Mouse (Mus musculus): ENCODE data around the gene Rbbp4. TPM values are rescaled to one million over a fixed set of nuclear protein-coding genes. Genes with fewer than 3 reads are reported as not detected.

Rbbp4 gene
- polyA plus RNA-seq, 1 experiment, result 8.0 TPM

GRCm38 (mm10) chr4:129341888-129342287 lies 6.7 kb upstream of the Rbbp4 start:
- Histone ChIP-seq H3K36me3 (ENCODE audit: control insufficient read depth) (peaks cover 74% of the 10 kb centered on the region), H3K4me3 (replicated peaks) (no peak overlapping the region), H3K9me3 (ENCODE audit: control insufficient read depth, low read length) (peaks cover 4% of the 10 kb centered on the region)

DNA sequence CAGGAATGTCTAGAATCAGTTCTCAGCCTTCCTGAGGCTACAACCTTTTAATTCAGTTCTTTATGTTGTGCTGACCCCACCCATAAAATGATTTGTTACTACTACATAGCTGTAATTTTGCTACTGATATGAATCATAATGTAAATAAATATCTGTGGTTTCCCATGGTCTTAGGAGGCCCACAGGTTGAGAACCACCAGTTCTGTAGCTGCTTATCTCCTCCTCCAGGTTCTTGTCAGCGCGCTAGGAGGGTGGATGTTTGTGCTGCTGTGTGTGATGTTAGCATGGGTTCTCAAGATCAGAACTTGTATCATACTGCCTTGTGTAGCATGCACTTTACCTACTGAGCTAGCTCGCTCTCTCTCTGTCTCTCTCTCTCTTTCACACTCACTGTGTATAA lies 4.6 kb upstream of the Rbbp4 start:
- TF ChIP-seq GATA1 (IDR thresholded peaks at IDR 0.05; ENCODE audit: low read length) (peak; percentile 68), TAL1 (IDR thresholded peaks at IDR 0.05; ENCODE audit: low read length) (peak; percentile 57)
- Histone ChIP-seq H3K27me3 (ENCODE audit: control insufficient read depth) (no peaks in the 10 kb centered on the region), H3K4me3 (replicated peaks) (peak overlapping the region; percentile 38), H3K4me1 (ENCODE audit: control insufficient read depth) (peaks cover 56% of the 10 kb centered on the region), H3K36me3 (ENCODE audit: control insufficient read depth) (peaks cover 55% of the 10 kb centered on the region), H3K9me3 (ENCODE audit: control insufficient read depth, low read length) (peaks cover 4% of the 10 kb centered on the region)

More at GRCm38 (mm10) chr4:129341888-129342287, 6.7 kb upstream of the Rbbp4 start:
- H3K27me3 ChIP-seq (ENCODE audit: control insufficient read depth), result no peaks in the 10 kb centered on the region
- H3K4me1 ChIP-seq (ENCODE audit: control insufficient read depth), result peaks cover 44% of the 10 kb centered on the region
- TF ChIP-seq GATA1 (IDR thresholded peaks at IDR 0.05; ENCODE audit: low read length) (no peak), TAL1 (IDR thresholded peaks at IDR 0.05; ENCODE audit: low read length) (no peak)

GRCm38 (mm10) chr4:129336291-129336690 lies 1.1 kb upstream of the Rbbp4 start:
- Histone ChIP-seq H3K36me3 (ENCODE audit: control insufficient read depth) (peaks cover 56% of the 10 kb centered on the region), H3K4me3 (replicated peaks) (peak overlapping the region; percentile 98), H3K4me1 (ENCODE audit: control insufficient read depth) (peaks cover 82% of the 10 kb centered on the region), H3K9me3 (ENCODE audit: control insufficient read depth, low read length) (no peaks in the 10 kb centered on the region), H3K27me3 (ENCODE audit: control insufficient read depth) (no peaks in the 10 kb centered on the region)
- TF ChIP-seq GATA1 (IDR thresholded peaks at IDR 0.05; ENCODE audit: low read length), result no peak
- TF ChIP-seq TAL1 (IDR thresholded peaks at IDR 0.05; ENCODE audit: low read length), result no peak

DNA sequence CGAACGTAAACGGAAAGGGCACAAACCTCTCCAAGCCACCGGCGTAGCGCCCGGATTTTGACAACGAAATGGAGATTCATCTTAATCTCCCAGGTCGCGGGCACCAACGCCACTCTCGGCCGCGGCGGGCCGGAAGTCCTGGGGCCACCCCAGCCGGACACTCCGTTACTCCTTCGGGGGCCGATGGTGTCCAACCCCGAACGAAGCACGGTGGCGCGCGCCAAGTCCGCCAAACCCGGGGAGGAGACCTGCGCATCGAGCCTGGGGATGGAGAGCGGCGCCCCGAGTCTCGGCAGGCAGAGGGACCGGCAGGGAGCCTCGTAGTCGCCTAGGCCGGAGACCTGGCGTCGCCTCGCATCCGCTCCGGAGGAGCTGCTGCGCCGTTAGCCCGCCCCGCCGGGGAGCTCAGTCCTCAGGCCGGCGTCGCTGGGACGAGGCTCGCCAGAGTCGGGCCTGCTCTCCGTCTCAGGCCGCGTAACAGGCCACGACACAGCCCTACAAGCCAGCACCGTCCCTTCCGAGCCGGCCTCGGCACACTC lies 424 bp downstream of the Rbbp4 start:
- Histone ChIP-seq H3K4me3 (replicated peaks) (peak overlapping the region; percentile 98), H3K9me3 (ENCODE audit: control insufficient read depth, low read length) (no peaks in the 10 kb centered on the region), H3K27me3 (ENCODE audit: control insufficient read depth) (no peaks in the 10 kb centered on the region), H3K4me1 (ENCODE audit: control insufficient read depth) (peaks cover 76% of the 10 kb centered on the region), H3K36me3 (ENCODE audit: control insufficient read depth) (peaks cover 60% of the 10 kb centered on the region)
- TF ChIP-seq GATA1 (IDR thresholded peaks at IDR 0.05; ENCODE audit: low read length) (no peak), TAL1 (IDR thresholded peaks at IDR 0.05; ENCODE audit: low read length) (no peak)

DNA sequence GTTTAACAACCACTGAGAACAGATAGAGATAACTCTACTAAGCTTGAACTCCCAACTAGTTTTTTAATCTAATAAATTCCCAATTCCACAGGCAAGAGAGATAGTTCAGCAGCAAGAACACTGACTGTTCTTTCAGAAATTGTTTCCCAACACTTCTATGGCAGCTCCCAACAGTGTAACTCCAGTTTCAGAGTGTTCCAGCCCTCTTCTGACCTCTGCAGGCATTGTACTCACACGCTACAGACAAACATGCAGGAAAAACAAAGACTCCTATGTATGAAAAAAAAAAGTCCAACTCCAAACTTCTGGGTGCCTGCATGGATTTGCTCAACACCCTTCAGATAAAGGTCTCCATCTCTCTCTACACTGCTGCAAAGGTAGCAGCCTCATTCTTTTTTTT lies 2.3 kb downstream of the Rbbp4 start:
- H3K36me3 ChIP-seq (ENCODE audit: control insufficient read depth), result peaks cover 69% of the 10 kb centered on the region
- peaks cover 61% of the 10 kb centered on the region for H3K4me1 ChIP-seq (ENCODE audit: control insufficient read depth)
- H3K9me3 ChIP-seq (ENCODE audit: control insufficient read depth, low read length), result no peaks in the 10 kb centered on the region
- peak overlapping the region; percentile 98 for H3K4me3 ChIP-seq (replicated peaks)
- no peaks in the 10 kb centered on the region for H3K27me3 ChIP-seq (ENCODE audit: control insufficient read depth)
- no peak for TF ChIP-seq TAL1 (IDR thresholded peaks at IDR 0.05; ENCODE audit: low read length)
- TF ChIP-seq GATA1 (IDR thresholded peaks at IDR 0.05; ENCODE audit: low read length), result no peak

GRCm38 (mm10) chr4:129326191-129326590 lies 9.0 kb downstream of the Rbbp4 start:
- Histone ChIP-seq H3K36me3 (ENCODE audit: control insufficient read depth) (peaks cover 100% of the 10 kb centered on the region), H3K27me3 (ENCODE audit: control insufficient read depth) (no peaks in the 10 kb centered on the region), H3K4me1 (ENCODE audit: control insufficient read depth) (peaks cover 19% of the 10 kb centered on the region), H3K9me3 (ENCODE audit: control insufficient read depth, low read length) (no peaks in the 10 kb centered on the region), H3K4me3 (replicated peaks) (no peak overlapping the region)
- TF ChIP-seq GATA1 (IDR thresholded peaks at IDR 0.05; ENCODE audit: low read length), result no peak
- TF ChIP-seq TAL1 (IDR thresholded peaks at IDR 0.05; ENCODE audit: low read length), result no peak

GRCm38 (mm10) chr4:129324756-129325155 lies 10.4 kb downstream of the Rbbp4 start:
- Histone ChIP-seq H3K9me3 (ENCODE audit: control insufficient read depth, low read length) (no peaks in the 10 kb centered on the region), H3K36me3 (ENCODE audit: control insufficient read depth) (peaks cover 100% of the 10 kb centered on the region), H3K4me1 (ENCODE audit: control insufficient read depth) (peaks cover 12% of the 10 kb centered on the region), H3K4me3 (replicated peaks) (no peak overlapping the region), H3K27me3 (ENCODE audit: control insufficient read depth) (no peaks in the 10 kb centered on the region)
- TF ChIP-seq GATA1 (IDR thresholded peaks at IDR 0.05; ENCODE audit: low read length), result no peak
- no peak for TF ChIP-seq TAL1 (IDR thresholded peaks at IDR 0.05; ENCODE audit: low read length)

DNA sequence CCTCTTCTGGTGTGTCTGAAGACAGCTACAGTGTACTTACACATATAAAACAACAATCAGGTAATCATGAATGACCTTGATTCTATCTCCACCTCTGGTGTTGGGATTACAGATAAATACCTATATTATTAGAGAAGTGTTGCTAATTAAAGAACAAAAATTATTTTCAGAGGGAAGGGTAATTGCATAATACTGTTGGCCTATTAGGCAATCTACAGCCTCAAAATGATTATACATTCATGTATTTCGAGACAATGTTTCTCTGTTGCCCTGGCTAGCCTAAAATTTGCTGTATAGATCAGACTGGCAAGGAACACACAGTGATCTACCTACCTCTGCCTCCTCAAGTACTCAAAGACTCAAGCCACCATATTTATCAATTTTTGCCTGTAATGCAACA lies 11.7 kb downstream of the Rbbp4 start:
- Histone ChIP-seq H3K9me3 (ENCODE audit: control insufficient read depth, low read length) (no peaks in the 10 kb centered on the region), H3K4me3 (replicated peaks) (no peak overlapping the region), H3K27me3 (ENCODE audit: control insufficient read depth) (no peaks in the 10 kb centered on the region), H3K4me1 (ENCODE audit: control insufficient read depth) (peaks cover 7% of the 10 kb centered on the region; the same call in 1 of the 2 replicates), H3K36me3 (ENCODE audit: control insufficient read depth) (peaks cover 99% of the 10 kb centered on the region)
- TF ChIP-seq TAL1 (IDR thresholded peaks at IDR 0.05; ENCODE audit: low read length), result no peak
- TF ChIP-seq GATA1 (IDR thresholded peaks at IDR 0.05; ENCODE audit: low read length), result no peak

- TF ChIP-seq TAL1 (IDR thresholded peaks at IDR 0.05; ENCODE audit: low read length) (no peak), GATA1 (IDR thresholded peaks at IDR 0.05; ENCODE audit: low read length) (no peak)
- H3K36me3 ChIP-seq (ENCODE audit: control insufficient read depth), result peaks cover 99% of the 10 kb centered on the region
- H3K4me3 ChIP-seq (replicated peaks), result no peak overlapping the region
Observed at GRCm38 (mm10) chr4:129322042-129322441, 13.1 kb downstream of the Rbbp4 start.

GRCm38 (mm10) chr4:129320876-129321275 lies 14.3 kb downstream of the Rbbp4 start:
- TF ChIP-seq TAL1 (IDR thresholded peaks at IDR 0.05; ENCODE audit: low read length) (no peak), GATA1 (IDR thresholded peaks at IDR 0.05; ENCODE audit: low read length) (no peak)

More at GRCm38 (mm10) chr4:129322042-129322441, 13.1 kb downstream of the Rbbp4 start:
- Histone ChIP-seq H3K9me3 (ENCODE audit: control insufficient read depth, low read length) (no peaks in the 10 kb centered on the region), H3K27me3 (ENCODE audit: control insufficient read depth) (no peaks in the 10 kb centered on the region), H3K4me1 (ENCODE audit: control insufficient read depth) (peaks cover 6% of the 10 kb centered on the region; the same call in 1 of the 2 replicates)

More at GRCm38 (mm10) chr4:129320876-129321275, 14.3 kb downstream of the Rbbp4 start:
- Histone ChIP-seq H3K4me3 (replicated peaks) (no peak overlapping the region), H3K4me1 (ENCODE audit: control insufficient read depth) (peaks cover 1% of the 10 kb centered on the region; the same call in 1 of the 2 replicates), H3K36me3 (ENCODE audit: control insufficient read depth) (peaks cover 99% of the 10 kb centered on the region), H3K27me3 (ENCODE audit: control insufficient read depth) (no peaks in the 10 kb centered on the region), H3K9me3 (ENCODE audit: control insufficient read depth, low read length) (no peaks in the 10 kb centered on the region)
